Mouse (Mus musculus) CD4-positive, CD25-positive, alpha-beta regulatory T cell, adult 9 weeks (primary cell): ENCODE measurements around the gene Mrpl35. TPM values are rescaled to one million over a fixed set of nuclear protein-coding genes. Genes with fewer than 3 reads are reported as not detected.

Experiments used
- polyA plus RNA-seq: library from polyadenylated mRNA; unstranded; fragments of 100-300 nt; shearing (Covaris generic); gene quantifications from one replicate; pipeline ENCODE4 v1.2.1, GENCODE M21; 2017

Mrpl35 gene
- 52.3 TPM for polyA plus RNA-seq

GRCm38 (mm10) chr6:71826869-71827268, at the start of gene Mrpl35:
Mrpl35 (minus strand) TSS chr6:71826969.

GRCm38 (mm10) chr6:71830690-71831580, 4.2 kb upstream of the Mrpl35 start, which contains the start of gene Immt:
Immt (plus strand) TSS chr6:71831331.

Other genes starting within 250 kb of the Mrpl35 start
- gene Kdm3a, start 194.0 kb downstream of the Mrpl35 start, polyA plus RNA-seq: 110 TPM
- gene Reep1, start 119.4 kb downstream of the Mrpl35 start, polyA plus RNA-seq: 0.74 TPM
- gene Immt, start 4.4 kb upstream of the Mrpl35 start, polyA plus RNA-seq: 130 TPM
- 95.9 TPM for gene Ptcd3, start 81.8 kb upstream of the Mrpl35 start, polyA plus RNA-seq
- gene Polr1a, start 82.1 kb upstream of the Mrpl35 start, polyA plus RNA-seq: 40.7 TPM